Mouse (Mus musculus) common myeloid progenitor, adult 5-6 weeks (primary cell): ENCODE data around the gene Dennd1b. TPM values are rescaled to one million over a fixed set of nuclear protein-coding genes. Genes with fewer than 3 reads are reported as not detected.

ENCODE experiments used
- ATAC-seq: replicated peaks from 2 replicates; pipeline ENCODE4 v1.8.0; 2016; ENCODE audit warnings: low read depth, mild to moderate bottlenecking, moderate TSS enrichment, inconsistent platforms; ENCODE audit not compliant: poor library complexity, severe bottlenecking
- total RNA-seq: library from RNA; stranded (forward); fragments of 200-1000, 187-1606 nt; gene quantifications from 2 replicates; pipeline ENCODE4 v1.2.3, GENCODE M21; 2017

The Dennd1b gene
- total RNA-seq, 1 experiment from 2014 or later = 25.1 TPM

DNA sequence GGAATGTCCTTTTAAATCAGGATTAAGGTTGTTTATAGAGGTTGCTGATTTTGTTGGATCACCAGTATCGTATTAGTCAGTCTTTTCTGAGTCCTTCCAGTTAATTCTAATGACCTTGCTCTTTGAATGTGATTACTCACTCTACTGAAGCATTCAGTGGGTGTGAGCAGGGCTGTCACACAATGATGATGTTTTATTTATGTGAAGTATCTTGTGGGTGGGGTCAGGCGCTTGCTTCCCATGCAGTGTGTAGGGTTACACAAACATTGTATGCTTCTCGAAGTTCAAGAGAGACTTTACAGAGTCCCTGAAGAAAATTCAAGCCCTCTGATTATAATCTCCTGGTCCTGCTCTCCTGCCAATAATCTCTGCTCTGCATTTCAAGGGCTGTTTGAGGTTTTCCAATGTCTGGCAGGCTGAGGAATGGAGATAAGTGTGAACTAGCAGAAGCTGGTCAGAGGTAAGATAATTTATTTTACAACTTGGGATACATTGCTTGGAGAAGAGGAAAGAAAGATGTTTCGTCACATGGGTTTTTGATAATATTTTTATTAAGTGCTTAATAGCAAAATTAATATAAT is 3.2 kb upstream of the Dennd1b start:
- no peak for ATAC-seq

DNA sequence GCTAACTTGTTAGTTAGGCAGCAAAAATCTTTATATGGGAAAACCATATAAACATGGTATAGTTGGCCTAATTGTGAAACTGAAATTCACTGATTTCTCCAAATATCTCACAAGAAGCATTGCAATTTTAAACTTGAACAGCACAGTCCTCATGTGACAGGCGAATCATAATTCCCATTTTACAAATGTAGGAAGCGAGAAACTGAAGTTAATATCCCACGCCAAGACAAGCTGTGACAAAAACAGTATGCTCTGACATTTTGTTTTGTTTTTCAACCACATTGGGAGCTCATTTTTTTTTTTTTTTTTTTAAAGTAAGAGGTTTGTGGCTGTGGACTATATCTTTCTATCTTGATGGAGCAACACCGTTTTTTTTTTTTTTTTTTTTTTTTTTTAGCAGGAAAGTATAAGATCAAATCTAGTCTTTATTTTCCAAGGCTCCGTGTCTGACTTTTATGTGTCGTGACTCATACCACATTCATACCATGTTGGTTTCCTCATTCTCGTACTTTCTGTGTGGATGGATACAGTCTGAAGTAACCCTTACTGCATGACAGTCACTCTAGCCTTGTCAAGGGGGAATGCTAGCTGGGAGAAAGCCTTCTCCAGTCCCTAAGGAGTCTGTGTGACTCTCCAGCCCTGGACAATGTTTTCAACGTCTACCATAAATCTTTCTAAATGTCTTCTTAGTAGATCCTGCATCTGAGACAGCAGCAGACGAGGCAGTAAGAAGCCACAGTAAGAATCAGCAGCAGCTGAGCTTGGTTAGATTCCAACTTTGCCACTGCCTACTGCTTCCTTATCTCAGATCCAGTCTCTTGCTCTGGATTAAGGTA is 751 bp upstream of the Dennd1b start:
- peak; percentile 35 for ATAC-seq

DNA sequence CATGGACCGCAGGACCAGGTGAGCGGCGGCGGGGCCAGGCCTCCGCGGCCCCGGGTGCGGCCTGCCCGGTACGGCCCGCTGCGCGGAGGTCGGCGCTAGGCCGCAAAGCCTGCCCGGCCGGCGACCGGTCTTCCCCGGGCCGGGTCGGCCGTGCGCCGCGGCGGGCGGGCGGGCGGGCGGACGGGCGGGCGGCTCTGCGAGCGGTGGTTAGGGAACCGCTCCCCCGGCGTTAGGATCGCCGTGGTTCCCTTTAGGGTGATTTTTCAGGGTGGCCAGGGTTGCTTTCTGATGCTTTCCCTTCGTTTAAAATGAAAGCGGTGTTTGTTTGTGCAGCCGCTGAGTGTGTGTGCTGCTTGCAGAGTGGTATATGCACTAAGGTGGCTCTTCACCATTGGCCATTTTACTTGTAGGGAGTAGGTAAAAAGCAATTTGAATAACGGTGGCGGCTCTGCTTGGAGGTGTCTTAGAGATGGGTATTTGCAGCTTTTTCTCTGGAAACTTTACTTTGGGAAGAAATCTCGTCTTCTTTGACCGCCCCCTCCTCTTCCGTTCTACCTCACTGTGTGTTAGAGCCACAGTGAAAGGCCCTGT is 728 bp downstream of the Dennd1b start:
- ATAC-seq = 0 out of 2 replicates have a peak, but pooled peaks have one; percentile 8

DNA sequence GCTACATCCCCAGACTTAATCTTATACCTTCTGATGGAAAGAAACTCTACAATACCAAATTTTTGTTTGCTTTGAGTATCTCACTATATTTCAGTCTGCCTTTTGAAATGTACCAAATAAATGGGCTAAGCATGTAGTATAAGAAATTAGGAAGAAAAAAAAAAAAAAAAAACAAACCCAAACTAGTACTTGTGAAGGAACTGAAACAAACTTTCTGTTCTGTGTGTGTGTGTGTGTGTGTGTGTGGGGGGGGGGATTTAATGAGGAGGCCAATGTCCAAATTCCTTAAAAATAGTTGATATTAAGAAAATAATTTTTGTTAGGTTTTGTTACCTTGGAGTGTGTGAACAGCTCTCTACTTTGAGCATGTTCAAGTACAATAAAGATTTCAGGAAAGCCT is 1.8 kb downstream of the Dennd1b start:
- ATAC-seq = no peak

DNA sequence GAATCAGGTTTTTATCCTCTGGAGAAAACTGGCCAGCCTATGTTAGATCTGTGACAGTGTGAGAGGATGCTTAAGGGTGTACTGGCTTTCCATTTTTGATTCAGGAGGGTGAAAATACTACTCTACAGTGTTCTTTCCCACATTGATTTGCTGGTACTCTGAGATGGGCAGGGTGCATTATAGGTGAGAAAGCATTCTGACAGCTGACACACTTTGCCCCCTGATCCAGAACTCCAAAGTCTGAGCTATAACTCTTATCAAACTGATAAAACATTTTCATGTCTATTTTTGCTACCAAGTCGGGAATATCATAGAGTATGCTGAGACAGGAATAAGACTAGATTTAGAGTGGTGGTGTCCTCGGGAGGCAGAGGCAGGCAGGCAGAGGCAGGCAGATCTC is 2.3 kb downstream of the Dennd1b start:
- ATAC-seq = no peak

DNA sequence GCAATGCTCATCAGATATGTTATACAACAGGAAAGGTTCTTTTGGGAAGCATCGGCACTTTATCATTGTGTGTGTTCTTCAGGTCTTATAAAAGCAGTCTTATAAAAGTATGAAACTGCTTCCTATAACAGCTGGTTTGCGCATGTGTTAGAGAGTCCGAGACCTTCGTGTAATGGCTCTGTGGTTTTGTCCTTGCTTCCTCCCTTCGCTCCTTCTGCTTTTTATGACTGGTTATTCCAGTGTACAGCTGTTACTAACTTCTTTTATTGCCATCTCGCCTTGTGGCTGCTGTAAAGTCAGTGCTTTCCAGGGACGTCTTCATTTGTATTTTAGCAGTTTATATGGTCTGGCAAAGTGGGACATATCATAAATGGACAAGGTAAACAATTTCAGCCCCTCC is 4.2 kb downstream of the Dennd1b start:
- ATAC-seq = peak; percentile 70

DNA sequence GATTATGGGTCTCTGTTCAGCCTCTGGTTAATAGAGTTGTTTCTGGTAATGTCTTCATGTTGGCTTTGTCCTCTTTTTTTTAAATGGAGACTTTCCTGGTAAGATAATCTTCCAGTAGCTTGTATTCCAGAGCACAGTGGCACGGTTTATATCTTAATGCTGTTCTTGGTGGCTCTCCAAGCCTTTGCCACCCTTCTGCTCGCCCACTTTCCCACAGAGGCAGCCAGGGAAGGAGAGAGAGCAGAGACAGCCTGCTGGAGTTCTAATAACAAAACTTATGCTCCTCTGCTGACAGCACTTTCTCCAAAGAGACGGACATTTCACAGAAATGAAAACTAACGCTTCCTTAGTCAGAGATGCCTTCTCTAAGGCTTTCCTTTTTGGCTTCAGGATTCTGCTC is 6.8 kb downstream of the Dennd1b start:
- ATAC-seq = no peak

DNA sequence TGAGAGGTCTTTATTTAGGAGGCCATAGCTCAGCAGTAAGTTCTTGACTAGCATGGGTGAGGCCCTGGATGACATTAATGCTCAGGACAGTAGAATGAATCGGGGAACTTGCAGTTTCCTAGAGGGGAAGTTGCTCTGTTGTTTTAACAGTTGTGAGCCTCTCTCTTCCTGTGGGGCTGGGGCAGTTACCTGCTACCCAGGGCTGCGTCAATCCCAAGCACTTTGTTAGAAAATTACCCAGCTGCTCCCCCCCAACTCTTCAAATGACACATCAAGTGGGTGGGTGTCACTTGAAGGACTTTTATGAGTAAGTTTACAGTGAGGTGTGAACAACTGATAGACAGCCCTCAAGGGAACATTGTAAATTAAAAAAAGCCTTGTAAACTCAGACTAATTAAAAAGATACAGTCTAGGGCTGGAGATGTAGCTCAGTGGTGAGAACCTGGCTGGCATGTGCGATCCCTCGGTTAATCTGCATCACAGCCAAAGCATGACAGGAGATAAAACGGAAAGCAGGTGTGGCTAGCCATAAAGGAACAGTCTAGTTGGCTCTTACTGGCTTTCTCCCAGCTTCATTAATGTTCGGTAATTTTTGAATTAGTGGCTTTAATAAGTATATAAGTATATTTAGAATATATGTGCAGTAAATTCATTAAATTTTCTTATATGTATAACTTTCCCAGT is 10.4 kb downstream of the Dennd1b start:
- ATAC-seq = peak; percentile 53

DNA sequence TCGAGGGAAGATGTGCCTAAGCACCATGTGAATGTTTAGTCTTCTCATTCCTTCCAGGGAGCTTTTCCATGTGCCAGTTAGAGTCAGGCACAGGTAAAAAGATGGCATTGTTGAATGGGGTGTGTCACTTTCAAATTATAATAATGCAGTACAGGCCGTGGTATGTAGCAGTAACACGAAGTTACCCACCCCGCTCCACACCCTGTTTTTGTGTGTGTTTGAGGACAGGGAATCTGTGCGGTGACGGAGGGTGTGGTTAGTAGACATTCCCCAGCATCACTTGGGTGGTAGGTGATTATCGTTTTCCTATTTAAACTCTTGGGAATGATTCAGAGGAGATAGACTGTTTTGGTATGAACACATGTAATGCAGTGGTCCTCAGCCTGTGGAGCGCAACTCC is 11.6 kb downstream of the Dennd1b start:
- no peak for ATAC-seq

DNA sequence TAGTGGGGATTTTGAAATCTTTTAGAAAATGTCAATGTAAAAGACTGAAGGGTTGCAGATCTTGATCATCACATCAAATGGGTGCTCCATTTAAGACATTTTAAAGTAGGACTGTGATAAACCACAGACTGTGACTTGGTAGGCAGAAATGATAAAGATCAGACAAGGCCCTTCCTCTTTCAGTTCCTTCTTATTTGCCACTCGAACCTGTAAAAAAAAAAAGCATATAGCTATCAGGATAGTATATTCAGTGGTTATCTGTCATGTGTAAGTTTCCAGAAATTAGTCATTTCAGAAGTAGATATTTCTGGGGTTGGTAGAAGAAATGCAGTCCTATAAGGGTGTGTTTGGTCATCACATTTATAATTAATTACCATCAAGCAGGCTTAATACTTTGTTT is 12.7 kb downstream of the Dennd1b start:
- ATAC-seq = peak; percentile 79

DNA sequence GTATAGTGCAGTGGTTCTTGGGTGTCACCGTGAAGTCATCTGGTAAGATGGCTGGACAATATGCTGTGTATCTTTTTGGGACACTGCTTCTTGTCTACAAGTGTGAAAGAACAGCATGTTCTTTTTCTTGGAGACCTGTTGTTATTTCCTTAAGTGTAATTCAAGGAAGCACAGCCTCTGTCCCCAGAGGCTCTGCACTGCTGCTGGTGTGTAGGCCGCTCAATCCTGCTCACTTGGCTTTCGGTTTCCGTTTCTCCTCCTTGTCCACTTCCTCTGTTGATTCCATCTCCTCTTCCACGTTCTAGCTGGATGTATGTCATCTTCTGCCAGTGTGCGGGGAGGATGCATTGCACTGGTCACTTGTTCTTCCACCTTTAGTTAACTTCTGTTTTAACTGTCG is 19.0 kb downstream of the Dennd1b start:
- peak; percentile 64 for ATAC-seq

DNA sequence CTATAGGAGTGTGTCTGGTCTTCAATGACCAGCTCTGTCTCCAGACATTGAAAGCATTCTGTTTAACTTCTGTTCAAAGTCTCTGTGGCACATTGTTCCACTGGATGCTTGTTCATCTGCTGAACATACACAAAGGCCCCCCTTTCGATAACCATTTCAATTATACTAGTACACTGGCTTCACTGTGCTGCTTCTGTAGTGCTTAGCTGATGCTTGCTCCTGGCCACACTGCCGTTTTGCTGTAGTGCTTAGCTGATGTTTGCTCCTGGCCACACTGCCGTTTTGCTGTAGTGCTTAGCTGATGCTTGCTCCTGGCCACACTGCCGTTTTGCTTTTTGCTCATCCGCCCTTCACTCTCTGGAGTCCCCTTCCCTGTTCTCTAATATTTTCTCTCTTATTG is 19.4 kb downstream of the Dennd1b start:
- ATAC-seq = peak; percentile 22; the same call in 1 of the 2 replicates

DNA sequence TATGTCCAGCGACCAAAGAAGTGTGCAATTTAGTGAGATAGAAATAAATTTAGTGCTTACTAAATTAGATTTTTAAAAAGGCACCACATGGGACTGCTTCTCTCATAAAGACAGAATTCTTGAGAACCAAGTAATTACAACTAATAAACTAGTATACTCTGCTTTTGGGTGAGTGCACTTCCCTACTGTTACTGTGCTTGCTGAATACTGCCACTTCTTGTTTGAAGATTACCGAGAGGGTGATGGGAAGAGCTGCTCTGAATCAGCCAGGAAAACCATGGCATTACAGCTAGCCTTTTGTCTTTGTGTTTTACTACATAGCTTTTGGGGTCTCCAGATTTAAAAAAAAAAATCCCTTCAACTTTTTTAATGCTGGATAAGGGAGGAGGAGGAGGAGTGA is 19.8 kb downstream of the Dennd1b start:
- ATAC-seq = no peak

DNA sequence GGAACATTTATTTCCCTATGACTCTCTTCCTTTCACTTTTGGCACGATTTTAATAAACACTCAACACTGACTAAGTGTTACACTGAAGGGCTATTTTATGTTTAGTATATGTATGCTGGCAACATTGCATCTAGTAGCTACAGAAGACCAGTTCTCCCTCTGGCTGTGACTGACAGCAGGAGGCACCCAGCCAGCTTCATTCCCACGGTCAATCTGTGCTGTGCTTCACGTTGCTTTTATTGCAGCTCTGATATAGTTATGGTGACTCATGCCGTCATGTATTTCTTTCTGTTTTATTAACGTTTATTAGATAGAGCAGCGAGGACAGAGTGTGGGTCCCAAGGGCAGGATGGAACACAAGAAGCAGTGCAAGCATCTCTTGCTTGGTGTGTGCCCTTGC is 20.2 kb downstream of the Dennd1b start:
- ATAC-seq = no peak

DNA sequence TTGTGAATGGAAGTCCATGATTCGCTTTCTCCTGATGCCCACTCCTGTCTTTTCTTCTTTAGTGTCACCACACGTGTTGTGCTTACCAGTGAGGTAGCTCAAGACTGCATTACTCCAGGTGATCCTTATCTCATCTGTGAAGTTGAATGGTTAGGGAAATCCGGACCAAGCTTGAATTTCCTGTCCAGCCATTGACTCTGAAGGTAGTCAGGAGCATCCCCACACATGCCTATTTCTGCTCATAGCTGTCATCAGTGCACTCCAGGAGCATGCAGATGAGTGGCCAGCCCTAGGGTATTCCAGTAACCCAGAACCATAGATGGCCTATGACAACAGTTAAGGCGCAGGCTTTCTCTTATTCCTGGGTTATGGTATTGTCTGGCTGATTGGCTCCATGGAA is 20.9 kb downstream of the Dennd1b start:
- no peak for ATAC-seq

DNA sequence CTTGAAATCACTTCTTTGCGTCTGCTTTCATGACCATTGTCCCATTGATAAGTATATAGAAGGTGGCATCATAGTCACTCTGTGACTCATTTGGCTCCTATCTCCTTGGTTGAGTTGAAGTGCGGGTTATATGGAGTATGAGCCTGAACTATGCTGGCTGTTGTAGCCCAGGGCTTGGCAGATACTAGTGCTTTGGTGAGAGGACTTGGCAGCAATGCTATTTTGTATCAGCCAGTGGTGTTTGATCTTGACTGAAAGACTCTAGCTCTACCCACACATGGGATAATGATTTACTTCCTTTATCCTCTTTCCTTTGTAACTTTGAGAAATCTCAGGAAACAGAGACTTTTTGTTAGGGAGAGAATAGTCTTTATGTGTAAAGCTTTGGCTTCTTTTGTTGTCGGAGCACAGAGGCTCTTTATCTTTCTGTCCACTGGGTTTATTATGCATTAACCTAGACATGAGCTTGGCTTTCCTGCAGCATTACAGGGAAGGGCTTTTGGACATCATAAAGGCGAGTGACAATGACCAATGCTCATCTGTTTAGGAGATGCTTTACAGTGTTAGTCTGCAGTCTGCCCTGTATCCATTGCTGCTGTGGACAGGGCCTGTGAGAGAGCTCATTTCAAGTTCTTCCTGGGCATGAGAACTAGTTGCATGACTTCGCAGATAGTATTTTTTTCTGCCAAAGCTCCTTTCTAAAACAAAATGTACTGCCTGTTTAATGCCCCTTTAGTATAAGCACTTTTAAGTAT is 29.3 kb downstream of the Dennd1b start:
- no peak for ATAC-seq

DNA sequence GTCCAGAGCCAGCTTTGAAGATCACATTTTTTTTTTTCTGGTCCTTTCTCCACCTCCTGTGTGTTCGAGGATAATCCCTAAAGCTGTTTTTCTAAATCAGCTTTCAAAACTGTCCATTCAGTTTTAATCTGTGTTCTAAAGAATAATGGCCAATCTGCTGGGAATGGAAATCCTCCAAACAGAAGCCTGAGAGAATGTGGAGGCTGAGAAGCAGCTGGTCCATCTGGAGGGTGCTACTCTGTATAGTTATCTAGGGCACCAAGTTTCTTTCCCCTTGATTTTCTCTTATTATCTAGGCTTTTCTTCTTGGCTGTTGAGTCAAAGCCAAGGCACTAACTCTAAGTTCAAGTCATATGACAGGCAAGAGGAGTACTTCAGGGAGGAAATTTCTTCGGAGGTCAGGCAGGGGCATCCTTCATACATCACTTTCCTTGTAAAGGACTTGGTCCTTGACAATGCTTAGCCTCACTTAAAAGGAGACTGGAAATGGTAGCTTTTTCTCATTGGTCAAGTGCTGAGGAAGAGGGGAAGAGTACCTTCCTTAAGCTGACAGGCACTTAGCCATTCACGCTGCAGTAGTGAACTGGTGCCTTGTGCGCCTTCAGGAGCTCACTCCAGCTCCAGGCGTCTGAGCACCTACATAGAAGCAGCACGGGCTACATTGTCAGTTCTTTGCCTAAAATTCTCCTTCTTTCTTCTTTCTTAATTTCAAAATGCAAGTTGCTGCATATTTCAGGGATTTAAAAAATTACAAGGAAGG is 32.6 kb downstream of the Dennd1b start:
- ATAC-seq = no peak

DNA sequence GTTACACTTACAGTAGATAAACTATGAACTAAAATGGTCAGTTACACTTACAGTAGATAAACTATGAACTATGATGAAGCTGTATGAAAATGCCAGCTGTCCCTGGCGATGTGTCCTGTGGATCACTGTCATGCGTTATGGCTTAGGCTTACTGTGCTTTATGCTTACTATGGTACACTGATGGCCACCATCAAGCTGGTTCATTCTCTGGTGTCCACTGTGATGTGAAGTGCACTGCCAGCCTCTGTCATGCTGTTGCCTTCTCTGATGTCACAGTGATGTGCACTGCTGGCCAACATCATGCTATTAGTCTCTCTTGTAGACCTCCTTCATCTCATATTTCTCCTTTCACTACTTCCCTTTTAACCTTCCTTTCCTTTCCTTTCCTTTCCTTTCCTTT is 33.4 kb downstream of the Dennd1b start:
- ATAC-seq = no peak

DNA sequence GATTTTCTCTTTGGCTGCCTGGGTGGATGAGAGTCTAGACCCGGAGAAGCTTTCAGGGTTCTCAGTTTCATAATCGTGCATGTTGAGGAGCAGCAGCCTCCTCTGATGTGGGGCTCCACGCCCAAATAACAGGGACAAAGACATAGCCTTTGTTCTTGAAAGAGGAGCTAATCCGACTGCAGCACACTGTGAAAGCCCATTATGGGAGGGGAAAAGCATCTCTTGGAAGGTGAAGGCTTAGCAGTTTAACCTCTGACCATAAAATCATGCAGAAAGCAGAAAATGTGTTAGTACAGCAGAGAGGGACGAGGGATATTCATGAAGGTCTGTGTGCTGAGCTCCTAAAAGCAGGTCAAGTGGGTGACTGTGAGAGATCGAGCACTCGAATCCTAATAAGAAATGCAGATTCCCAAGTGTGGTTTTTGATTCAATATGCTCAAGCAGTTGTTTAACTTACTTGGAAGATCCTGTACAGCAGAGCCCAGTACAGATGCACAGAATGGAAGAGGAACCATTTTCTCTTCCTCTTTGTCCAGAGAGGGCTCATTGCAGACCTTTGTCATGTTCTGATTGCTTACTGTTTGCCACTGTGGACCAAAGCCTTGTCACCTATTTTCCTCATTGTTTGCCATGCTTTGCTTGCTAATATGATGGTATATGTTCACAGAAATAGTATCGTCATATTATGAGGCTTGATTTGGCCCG is 37.6 kb downstream of the Dennd1b start:
- no peak for ATAC-seq
